Mouse (Mus musculus): Measurements from ENCODE around the gene Tex12.

The Tex12 gene

GRCm38 (mm10) chr9:50515462-50515861 is 45.7 kb downstream of the Tex12 start:
- no peak for DNase-seq (ENCODE audit: low spot score in 2 of 2)

- DNase-seq (ENCODE audit: low spot score in 2 of 2), result no peak
These were observed 53.6 kb downstream of the Tex12 start for GRCm38 (mm10) chr9:50507570-50507969.

Measured in spleen, postnatal 4 days (tissue).